Mouse (Mus musculus) forebrain, embryonic 12.5 days (tissue): Measurements from ENCODE around the gene Ddt. TPM values are rescaled to one million over a fixed set of nuclear protein-coding genes. Genes with fewer than 3 reads are reported as not detected.

Source experiments
- ATAC-seq: fragments of 200-750 bp; cut with Nextera tagmentation; 2 replicates; pipeline ENCODE4 v1.8.0; 2017; ENCODE audit warnings: moderate TSS enrichment; ENCODE audit not compliant: low FRiP score
- H3K27ac ChIP-seq: fragments of 300-500 bp; sonication (generic); 2 replicates; pipeline ENCODE4 v1.5.1; 2016; ENCODE audit warnings: mild to moderate bottlenecking
- H3K27me3 ChIP-seq: fragments of 300-500 bp; sonication (generic); 2 replicates; pipeline ENCODE4 v1.6.1; 2016; ENCODE audit warnings: mild to moderate bottlenecking
- H3K36me3 ChIP-seq: fragments of 300-500 bp; sonication (generic); replicated peaks from 2 replicates; pipeline ENCODE4 v1.6.1; 2016; ENCODE audit warnings: mild to moderate bottlenecking
- H3K4me1 ChIP-seq: fragments of 300-500 bp; sonication (generic); 2 replicates; pipeline ENCODE4 v1.6.1; 2016
- H3K4me2 ChIP-seq: fragments of 300-500 bp; sonication (generic); 2 replicates; pipeline ENCODE4 v1.6.1; 2016; ENCODE audit warnings: mild to moderate bottlenecking, moderate library complexity
- H3K4me3 ChIP-seq: fragments of 300-500 bp; sonication (generic); replicated peaks from 2 replicates; pipeline ENCODE4 v1.5.1; 2016; ENCODE audit warnings: mild to moderate bottlenecking
- H3K9ac ChIP-seq: fragments of 300-500 bp; sonication (generic); 2 replicates; pipeline ENCODE4 v1.6.1; 2016; ENCODE audit warnings: mild to moderate bottlenecking
- H3K9me3 ChIP-seq: fragments of 300-500 bp; sonication (generic); 2 replicates; pipeline ENCODE4 v1.6.1; 2016
- WGBS: fragments of 180-500 bp; shearing (Covaris S2); methylation state at CpG from one replicate; pipeline ENCODE4 v1.1.7; 2016; 5-methylcytosine and 5-hydroxymethylcytosine counted together
- polyA plus RNA-seq: library from polyadenylated mRNA; unstranded; fragments of >200 nt; fragmentation: Nextera tagmentation; extraction: Ambion mirVana; gene quantifications from 2 replicates; pipeline ENCODE4 v1.2.1, GENCODE M21; 2016

The Ddt gene
- polyA plus RNA-seq, 1 experiment from 2014 or later = 81.8 TPM

DNA sequence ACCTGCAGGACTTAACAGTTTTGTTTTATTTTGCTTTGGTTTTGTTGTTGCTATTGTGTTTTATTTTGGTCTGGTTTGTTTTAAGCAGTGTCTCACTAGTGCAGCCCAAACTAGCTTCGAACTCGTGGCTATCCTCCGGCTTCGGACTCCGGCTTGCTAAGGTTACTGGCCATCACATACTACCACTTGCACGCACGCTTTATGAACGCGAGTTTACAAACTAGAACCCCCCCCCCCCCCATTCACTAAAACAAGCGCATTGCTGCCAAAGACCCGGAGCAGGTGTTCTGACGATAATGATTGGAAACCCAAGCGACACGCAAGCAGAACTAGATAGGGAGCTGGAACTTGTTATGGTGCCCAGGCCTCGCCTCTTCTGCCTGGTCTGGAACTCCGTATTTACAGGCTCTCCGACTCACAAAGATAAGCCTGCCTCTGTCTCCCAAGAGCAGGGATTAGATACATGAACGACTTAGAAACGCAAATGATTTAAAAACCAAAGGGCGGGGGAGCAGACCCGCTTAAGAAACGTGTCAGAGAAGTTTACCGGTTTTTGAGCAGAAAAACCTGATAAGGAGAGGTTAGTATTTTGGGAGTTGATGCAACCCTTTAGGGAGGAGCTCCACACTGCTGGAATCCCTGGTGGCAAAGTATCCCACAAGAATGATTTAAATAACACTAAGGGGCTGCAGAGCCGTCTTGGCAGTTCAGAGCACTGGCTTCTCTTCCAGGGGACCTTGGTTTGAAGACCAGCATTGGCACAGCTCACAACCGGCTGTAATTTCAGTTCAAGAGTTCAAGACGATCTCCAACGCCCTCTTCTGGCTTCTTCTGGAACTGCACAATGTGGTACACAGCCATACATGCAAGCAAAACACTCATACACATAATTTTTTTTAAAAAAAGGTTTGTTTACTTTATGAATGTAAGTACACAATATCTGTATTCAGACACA, 8.4 kb downstream of the Ddt start:
- H3K36me3 ChIP-seq = peaks cover 5% of the 10 kb centered on the region; the same call in 1 of the 2 replicates
- H3K9ac ChIP-seq = peak overlapping the region; percentile 87
- peaks cover 15% of the 10 kb centered on the region for H3K4me1 ChIP-seq
- H3K4me3 ChIP-seq = peak overlapping the region; percentile 85
- no peaks in the 10 kb centered on the region for H3K9me3 ChIP-seq
- H3K27ac ChIP-seq = peak overlapping the region; percentile 69
- no peaks in the 10 kb centered on the region for H3K27me3 ChIP-seq
- H3K4me2 ChIP-seq = peak overlapping the region; percentile 87
- 1% methylated on average over 27 of the region's 27 CpGs for WGBS
- peak; percentile 37 for ATAC-seq

DNA sequence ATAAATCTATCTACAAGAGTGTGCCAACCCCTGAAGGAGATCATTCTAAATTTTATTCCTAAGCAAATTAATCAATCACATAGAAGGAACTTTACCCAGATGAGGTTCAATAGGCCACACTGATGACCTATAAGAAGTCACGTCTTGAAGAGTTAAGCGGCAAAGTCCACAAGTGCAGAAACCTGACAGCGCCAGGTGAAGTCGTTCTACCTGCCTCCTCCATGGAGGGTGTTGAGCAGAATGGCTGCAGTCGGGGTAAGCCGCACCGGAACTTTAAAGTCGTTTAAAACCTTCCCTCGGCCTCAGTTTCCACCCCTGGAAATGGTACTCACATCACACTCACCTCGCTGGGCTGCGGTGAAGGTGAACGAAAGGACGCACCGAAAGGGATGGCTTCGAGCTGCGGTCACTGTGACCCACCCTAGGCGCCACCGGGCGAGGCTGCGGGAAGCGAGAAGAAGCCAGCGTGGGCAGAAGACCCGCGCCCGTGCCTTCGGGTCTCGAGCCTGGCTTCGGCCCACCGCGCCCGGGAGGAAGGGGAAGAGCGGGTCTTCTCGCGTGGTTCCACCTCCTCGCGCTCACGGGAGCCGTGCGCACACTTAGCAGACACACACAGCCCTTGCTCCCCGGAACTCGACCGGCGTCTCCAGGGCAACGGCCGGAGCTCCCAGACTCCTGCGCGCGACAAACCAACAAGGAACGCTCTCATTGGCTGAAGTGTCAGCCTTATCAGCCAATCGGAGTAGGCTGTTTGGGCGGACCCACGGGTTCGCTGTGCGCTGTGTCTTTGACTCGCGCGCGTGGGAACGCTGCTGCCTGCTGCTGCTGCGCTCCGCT, 9.3 kb downstream of the Ddt start, which contains the start of gene Cabin1:
Gene Cabin1 (minus strand): TSS at position 660 of the 837 bp plus-strand sequence.
- under 1% methylated on average over 60 of the region's 61 CpGs for WGBS
- Histone ChIP-seq H3K4me3 (peak within 1 kb of the TSS; percentile 85), H3K27me3 (no peaks in the 10 kb centered on the region), H3K36me3 (peaks cover 12% of the 10 kb centered on the region; the same call in 1 of the 2 replicates), H3K4me1 (peaks cover 15% of the 10 kb centered on the region), H3K27ac (peak within 1 kb of the TSS; percentile 69), H3K9ac (peak within 1 kb of the TSS; percentile 87), H3K9me3 (no peaks in the 10 kb centered on the region), H3K4me2 (peak within 1 kb of the TSS; percentile 87)
- peak; percentile 99 for ATAC-seq

DNA sequence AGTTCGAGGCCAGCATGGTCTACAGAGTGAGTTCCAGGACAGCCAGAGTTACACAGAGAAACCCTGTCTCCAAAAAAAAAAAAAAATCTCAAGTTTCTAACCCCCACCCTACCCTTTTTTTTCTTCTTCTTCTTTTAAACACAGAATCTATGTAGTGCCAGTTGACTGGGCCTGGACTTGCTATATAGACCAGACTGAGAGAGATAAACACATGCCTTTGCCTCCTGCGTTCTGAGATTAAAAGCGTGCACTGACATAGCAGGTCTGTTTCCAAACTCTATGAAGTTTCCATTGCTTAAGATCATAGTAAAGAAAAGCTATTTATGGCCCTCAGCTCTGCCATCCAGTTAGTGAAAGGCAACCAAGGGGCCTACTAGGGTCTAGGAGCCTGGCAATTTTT, 10.8 kb downstream of the Ddt start:
- no peak for ATAC-seq
- peaks cover 15% of the 10 kb centered on the region for H3K4me1 ChIP-seq
- H3K27ac ChIP-seq = no peak overlapping the region
- H3K4me3 ChIP-seq = no peak overlapping the region
- WGBS = over 99% methylated on average over 3 of the region's 3 CpGs
- H3K4me2 ChIP-seq = peak overlapping the region; percentile 33; the same call in 1 of the 2 replicates
- peaks cover 18% of the 10 kb centered on the region; the same call in 1 of the 2 replicates for H3K36me3 ChIP-seq
- no peaks in the 10 kb centered on the region for H3K27me3 ChIP-seq
- H3K9ac ChIP-seq = no peak overlapping the region
- no peaks in the 10 kb centered on the region for H3K9me3 ChIP-seq

DNA sequence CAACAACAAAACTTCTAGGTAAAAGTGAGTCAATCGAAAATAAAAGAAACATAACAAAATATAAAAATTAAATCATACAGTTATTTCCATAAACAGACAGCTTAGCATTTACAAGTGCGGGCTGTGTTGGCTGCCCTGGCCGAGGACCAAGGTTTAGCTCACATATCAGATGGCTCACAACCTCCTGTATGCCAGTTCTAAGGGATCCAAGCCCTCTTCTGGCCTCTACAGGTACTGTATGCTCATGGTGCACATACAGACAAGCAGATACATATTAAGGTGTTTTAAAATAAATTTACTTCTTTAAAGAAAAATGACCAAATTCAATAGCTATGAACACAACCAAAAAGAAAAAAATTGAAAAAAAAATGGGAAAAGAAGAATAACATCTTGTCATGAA, 12.9 kb downstream of the Ddt start:
- Histone ChIP-seq H3K36me3 (peaks cover 20% of the 10 kb centered on the region), H3K4me3 (no peak overlapping the region), H3K4me2 (no peak overlapping the region), H3K9ac (no peak overlapping the region), H3K9me3 (no peaks in the 10 kb centered on the region), H3K4me1 (peaks cover 15% of the 10 kb centered on the region), H3K27me3 (no peaks in the 10 kb centered on the region), H3K27ac (no peak overlapping the region)
- no peak for ATAC-seq
- 98% methylated on average over 3 of the region's 3 CpGs for WGBS

DNA sequence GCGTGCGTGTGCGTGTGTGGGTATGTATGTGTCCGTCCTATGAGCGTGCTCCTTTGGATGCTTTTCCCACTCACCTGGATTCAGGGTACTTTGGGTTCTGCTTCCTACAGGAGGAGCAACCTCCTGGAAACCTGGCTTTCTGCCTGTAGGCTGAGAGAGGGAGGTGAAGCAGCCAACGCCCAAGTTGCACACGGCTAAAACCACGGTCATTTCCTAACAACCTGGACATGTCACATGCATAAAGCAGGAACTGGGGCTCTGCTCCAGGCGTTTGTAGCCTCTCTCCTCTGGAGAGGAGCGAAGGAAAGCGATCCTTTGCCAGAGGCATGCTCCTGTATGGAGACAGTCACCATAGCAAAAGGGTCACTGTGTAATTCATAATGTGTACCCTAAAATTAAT, 16.5 kb downstream of the Ddt start:
- Histone ChIP-seq H3K4me1 (no peaks in the 10 kb centered on the region), H3K9me3 (no peaks in the 10 kb centered on the region), H3K36me3 (peaks cover 54% of the 10 kb centered on the region), H3K4me3 (no peak overlapping the region), H3K27me3 (no peaks in the 10 kb centered on the region), H3K27ac (no peak overlapping the region), H3K9ac (no peak overlapping the region), H3K4me2 (no peak overlapping the region)
- WGBS = 94% methylated on average over 11 of the region's 11 CpGs
- no peak for ATAC-seq

DNA sequence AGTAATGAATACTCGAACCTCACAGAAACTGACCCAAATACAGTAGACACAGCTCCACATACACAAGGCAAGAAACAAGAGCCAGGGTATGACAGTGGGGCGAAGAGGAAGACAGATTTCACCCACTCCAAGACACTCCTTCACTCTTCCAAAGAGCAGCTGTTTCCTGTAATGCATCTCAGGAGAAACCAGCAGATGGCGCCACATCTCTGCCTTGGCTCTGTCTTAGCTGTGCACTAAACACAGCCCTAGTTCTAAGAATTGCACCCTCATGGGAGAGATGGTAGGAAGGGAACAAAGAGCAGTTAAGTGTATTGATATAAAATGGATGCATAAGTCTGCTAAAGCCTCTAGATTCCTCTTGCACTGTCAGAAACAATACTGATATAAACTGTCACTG, 29.2 kb downstream of the Ddt start:
- Histone ChIP-seq H3K4me2 (no peak overlapping the region), H3K9me3 (no peaks in the 10 kb centered on the region), H3K4me3 (no peak overlapping the region), H3K27ac (0 out of 2 replicates have a peak overlapping the region, but pooled peaks have one; percentile 42), H3K9ac (no peak overlapping the region), H3K4me1 (no peaks in the 10 kb centered on the region), H3K36me3 (peaks cover 91% of the 10 kb centered on the region), H3K27me3 (no peaks in the 10 kb centered on the region)
- 46% methylated on average over 3 of the region's 3 CpGs for WGBS
- ATAC-seq = peak; percentile 81

DNA sequence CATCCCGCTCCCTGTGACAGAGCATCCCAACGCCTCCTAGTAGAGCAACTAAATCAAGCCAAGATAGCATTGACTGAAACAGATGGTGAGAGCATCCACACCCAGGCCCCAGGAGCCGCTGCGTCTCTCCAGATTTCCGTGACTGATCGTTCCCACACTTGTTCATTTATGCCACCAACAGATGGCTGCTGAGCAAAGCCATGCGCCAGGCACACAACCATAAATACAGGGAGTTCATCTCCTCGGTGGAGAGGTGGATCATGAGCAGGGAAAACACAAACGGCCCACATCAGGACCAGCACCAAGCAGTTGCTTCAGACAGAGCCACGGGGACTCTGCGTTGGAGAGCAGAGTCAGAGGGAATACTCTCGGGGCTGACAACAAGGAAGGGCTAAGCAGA, 29.8 kb downstream of the Ddt start:
- Histone ChIP-seq H3K4me3 (no peak overlapping the region), H3K4me1 (no peaks in the 10 kb centered on the region), H3K36me3 (peaks cover 92% of the 10 kb centered on the region), H3K9ac (no peak overlapping the region), H3K27me3 (no peaks in the 10 kb centered on the region), H3K27ac (no peak overlapping the region), H3K9me3 (no peaks in the 10 kb centered on the region), H3K4me2 (no peak overlapping the region)
- no peak for ATAC-seq
- 93% methylated on average over 12 of the region's 12 CpGs for WGBS

DNA sequence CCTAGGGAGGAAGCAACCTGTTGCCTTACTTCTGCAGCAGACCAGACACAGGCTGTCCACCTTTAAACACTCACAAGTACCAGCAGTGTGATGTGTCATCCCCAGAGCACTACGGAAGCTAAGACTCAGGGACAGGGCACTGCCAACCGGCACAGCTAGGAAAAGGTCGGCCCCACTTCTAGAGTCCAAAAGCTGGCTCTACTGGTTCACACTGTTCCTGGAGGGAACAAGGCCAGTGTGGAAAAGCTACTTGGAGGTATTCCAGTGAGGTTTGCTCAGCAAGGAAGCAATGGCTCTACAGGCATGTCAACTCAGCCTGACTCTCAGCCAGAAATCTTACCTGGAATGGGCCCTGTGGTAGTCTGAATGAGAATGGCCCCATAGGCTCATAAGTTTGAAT, 32.3 kb downstream of the Ddt start:
- Histone ChIP-seq H3K4me3 (no peak overlapping the region), H3K4me2 (no peak overlapping the region), H3K27ac (no peak overlapping the region), H3K9ac (no peak overlapping the region), H3K9me3 (no peaks in the 10 kb centered on the region), H3K4me1 (no peaks in the 10 kb centered on the region), H3K36me3 (peaks cover 90% of the 10 kb centered on the region), H3K27me3 (no peaks in the 10 kb centered on the region)
- ATAC-seq = no peak
- WGBS = 89% methylated on average over 3 of the region's 3 CpGs

DNA sequence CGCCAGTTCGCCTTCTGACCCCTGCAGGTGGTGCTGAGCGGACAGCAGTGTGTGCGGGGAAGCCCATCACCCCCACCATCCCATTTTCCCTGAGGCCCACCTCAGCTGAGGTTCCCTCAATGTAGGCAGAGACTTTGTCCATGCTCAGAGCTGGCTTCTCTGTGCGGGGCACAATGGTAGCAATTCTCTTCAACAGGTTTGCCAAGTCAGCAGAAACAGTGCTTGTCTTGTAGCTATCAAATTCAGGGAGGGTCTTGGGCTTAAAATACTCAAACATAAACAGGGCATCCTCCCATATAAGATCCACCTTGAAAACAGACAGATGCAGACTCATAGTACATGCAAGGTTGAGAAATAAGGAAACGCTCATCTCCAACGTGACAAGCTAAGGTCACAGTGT, 47.8 kb downstream of the Ddt start:
- peaks cover 87% of the 10 kb centered on the region for H3K36me3 ChIP-seq
- no peak overlapping the region for H3K27ac ChIP-seq
- ATAC-seq = no peak
- no peaks in the 10 kb centered on the region for H3K27me3 ChIP-seq
- no peak overlapping the region for H3K4me3 ChIP-seq
- 94% methylated on average over 7 of the region's 7 CpGs for WGBS
- H3K9ac ChIP-seq = no peak overlapping the region
- H3K9me3 ChIP-seq = no peaks in the 10 kb centered on the region
- H3K4me1 ChIP-seq = no peaks in the 10 kb centered on the region
- H3K4me2 ChIP-seq = no peak overlapping the region

Other genes with a start within 250 kb of the Ddt start
- gene Lrrc75b, start 213.1 kb downstream of the Ddt start, polyA plus RNA-seq = 5.5 and 7.4 TPM in 2 replicates
- 0.58 and 2.3 TPM in 2 replicates for gene Ggt1, start 211.8 kb downstream of the Ddt start, polyA plus RNA-seq
- 0.74 and 0.90 TPM in 2 replicates for gene Ggt5, start 184.1 kb downstream of the Ddt start, polyA plus RNA-seq
- gene Susd2, start 129.4 kb downstream of the Ddt start, polyA plus RNA-seq = 1.6 TPM in 2 replicates
- 42.8 and 51.9 TPM in 2 replicates for gene Cabin1, start 9.1 kb downstream of the Ddt start, polyA plus RNA-seq
- not detected in 2 replicates for gene Gm20441, start 7.5 kb upstream of the Ddt start, polyA plus RNA-seq
- 1.5 and 2.1 TPM in 2 replicates for gene Gstt3, start 8.0 kb upstream of the Ddt start, polyA plus RNA-seq
- gene Gstt1, start 25.2 kb upstream of the Ddt start, polyA plus RNA-seq = 4.9 and 6.3 TPM in 2 replicates
- not detected in 2 replicates for gene Gstt4, start 49.1 kb upstream of the Ddt start, polyA plus RNA-seq
- 4.1 and 7.3 TPM in 2 replicates for gene Gstt2, start 64.0 kb upstream of the Ddt start, polyA plus RNA-seq
- 1,649 and 1,743 TPM in 2 replicates for gene Mif, start 86.8 kb upstream of the Ddt start, polyA plus RNA-seq
- gene Derl3, start 120.0 kb upstream of the Ddt start, polyA plus RNA-seq = 3.1 and 3.3 TPM in 2 replicates
- gene Smarcb1, start 148.2 kb upstream of the Ddt start, polyA plus RNA-seq = 303 and 310 TPM in 2 replicates
- gene Chchd10, start 159.7 kb upstream of the Ddt start, polyA plus RNA-seq = 7.6 and 7.8 TPM in 2 replicates
- 31.3 and 33.3 TPM in 2 replicates for gene Mmp11, start 163.1 kb upstream of the Ddt start, polyA plus RNA-seq
- 0.46 TPM in 1 of 2 replicates, not detected in the other for gene Gm867, start 167.3 kb upstream of the Ddt start, polyA plus RNA-seq
- not detected in 2 replicates for gene Vpreb3, start 169.6 kb upstream of the Ddt start, polyA plus RNA-seq
- not detected in 2 replicates for gene Gm5134, start 181.1 kb upstream of the Ddt start, polyA plus RNA-seq